Mouse (Mus musculus) kidney, postnatal 25 days (tissue): ENCODE data around the gene Med13l.
"Not testable (repeated sequence)": the region's sequence is repeated elsewhere in the genome, so short reads cannot be mapped to it uniquely, and the experiment has no call there.

ENCODE experiments used
- DNase-seq, 2 experiments: peaks; one replicate each; pipeline ENCODE4 v3.0.0; 2021; ENCODE audit warnings: mixed read lengths in 2 of 2

Med13l gene

GRCm38 (mm10) chr5:118635476-118636187 is 75.2 kb downstream of the Med13l start:
- no peak for DNase-seq

DNA sequence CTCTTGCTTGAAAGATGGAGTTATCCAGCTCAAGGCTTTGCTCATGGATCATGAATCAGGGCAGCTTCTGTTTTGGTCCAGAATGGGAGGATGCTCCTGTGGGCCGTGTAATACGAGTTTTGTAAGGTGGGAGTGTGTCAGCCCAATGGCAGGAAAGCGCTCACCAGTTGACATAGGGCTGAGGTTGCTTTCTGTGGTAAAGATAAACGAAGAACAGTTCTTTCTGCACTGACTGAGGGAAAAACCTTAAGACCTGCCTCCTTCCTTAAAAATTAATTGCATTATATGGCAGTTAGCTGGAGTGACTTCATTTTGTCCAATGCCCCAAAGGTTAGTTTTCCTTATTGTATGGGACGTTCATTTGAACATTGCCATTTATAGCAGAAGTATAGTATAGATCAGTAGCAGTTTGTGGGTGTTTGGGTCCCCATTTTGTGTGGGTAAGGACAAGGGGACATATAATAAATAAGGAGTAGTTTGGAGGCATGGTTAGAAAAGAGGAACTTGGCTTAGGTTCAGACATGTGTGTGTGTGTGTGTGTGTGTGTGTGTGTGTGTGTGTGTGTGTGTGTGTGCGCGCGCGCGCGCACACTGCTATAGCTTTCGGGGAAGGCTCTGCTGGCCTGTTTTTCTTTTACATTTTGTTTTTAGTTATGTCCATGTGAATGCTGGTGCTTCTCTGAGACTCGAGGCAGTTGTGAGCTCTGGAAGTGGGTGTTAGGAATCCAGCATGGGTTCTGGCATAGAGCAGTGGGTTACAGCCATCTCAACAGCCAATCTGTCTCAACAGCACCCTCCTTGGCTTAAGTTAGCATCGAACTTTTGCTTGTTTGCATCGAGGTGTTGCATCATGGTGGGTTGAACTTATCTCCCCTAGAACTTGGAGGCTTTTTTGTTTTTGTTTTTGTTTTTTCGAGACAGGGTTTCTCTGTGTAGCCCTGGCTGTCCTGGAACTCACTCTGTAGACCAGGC is 76.2 kb downstream of the Med13l start:
- no peak for DNase-seq

DNA sequence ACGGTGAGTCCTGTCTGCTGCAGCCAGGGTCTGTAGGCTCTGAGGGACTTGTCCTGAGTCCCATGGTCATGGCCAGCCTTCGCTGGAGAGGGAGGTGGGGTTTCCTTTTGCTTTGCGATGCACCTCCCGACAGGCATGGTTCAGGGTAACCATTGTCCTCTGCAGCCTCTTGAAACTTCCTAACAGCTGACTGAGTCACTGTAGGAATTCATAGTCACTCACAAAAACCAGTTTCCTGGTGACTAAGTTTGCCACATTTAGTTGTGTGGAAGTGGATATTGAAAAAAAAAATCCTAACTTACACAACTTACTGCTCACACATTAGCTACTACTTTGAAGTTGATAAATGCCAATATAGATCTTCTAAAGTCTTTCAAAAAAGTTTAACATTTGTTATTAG is 77.5 kb downstream of the Med13l start:
- no peak for DNase-seq

DNA sequence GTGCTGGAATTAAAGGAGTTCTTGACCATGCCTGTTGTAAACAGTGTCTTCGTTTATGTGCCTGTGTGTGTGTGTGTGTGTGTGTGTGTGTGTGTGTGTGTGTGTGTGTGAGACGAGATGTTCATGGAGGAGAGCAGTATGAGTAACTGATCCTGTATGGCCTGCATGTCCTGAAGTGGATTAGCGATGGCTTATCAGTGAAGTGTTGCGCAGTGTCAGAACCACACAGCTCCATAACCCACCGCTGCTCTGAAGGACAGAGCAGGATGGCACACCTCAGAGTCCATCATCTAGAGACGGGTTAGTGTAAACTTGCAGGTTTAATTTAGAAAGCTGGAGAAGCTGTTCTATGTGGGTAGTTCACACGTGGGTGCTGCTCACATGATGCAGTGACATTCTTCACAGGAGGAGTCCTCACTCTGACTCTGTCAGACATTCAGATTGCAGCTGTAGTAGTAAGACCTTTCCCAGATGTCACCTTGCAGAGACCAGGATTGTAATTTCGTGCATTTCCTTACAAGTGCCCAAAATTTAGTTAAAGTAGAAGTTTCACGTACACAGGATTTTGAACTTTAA is 78.1 kb downstream of the Med13l start:
- no peak for DNase-seq

DNA sequence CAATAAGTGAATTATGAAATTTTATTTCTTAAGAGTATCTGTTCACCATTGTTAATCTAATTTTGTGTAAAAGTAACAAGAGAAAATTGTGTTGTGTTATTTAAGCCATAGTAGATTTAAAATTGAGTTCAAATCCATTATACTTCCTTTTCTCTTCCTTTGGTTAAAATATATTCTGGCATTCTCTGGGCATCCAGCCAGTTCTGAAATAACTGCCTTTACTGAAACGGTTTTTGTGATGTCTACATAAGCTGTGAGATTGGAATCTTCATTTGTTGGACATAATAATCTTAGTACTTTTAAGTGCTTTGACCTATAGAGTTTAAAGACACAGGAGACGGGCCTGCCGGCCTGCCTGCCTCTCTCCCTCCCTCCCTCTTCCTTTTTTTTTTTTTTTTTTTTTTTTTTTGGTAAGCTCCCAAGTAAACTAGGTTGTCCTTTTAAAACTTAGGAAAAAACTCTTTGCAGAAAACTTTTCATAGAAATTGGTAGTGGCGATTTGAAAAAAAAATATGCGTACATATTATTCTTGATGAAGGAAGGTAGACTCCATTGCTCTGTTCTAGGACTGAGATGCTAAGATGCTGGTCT is 78.7 kb downstream of the Med13l start:
- DNase-seq: no peak

GRCm38 (mm10) chr5:118644041-118644440 is 83.6 kb downstream of the Med13l start:
- DNase-seq: no peak

DNA sequence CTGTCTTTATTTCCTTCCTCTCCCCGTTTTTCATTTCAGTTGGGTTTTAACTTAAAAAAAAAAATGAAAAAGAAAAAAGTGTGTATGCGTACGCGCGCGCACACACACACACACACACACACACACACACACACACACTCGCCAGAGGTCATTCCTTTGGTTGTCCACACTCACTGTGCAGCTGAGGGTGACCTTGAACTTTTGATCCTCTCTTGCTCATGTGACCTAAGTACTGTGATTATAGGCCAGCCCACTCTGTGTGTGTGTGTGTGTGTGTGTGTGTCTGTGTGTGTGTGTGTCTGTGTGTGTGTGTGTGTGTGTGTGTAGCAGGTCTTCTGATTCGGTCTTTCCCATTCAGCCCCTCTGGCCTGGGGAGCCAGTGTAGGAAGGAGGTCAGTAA is 84.0 kb downstream of the Med13l start:
- no peak for DNase-seq

GRCm38 (mm10) chr5:118645196-118645805 is 84.8 kb downstream of the Med13l start:
- no peak for DNase-seq

DNA sequence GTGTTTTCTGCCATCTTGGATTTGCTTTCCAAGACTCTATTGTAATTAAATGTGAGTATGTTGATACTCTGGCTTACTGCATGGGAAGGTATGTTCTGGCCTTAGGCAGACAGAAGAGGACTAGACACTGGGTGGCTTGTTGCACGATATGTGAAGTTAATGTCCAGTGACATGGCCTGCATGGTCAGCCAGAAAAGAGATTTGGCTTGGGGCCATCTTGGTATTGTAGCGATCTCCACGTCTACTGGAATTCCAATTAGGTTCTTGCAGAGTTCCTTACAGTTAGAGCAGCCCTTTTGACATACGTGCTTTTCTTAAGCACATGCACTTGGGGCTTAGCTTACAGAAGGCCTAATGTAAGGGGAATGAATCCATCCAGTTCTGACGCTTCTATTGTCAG is 86.4 kb downstream of the Med13l start:
- no peak for DNase-seq

DNA sequence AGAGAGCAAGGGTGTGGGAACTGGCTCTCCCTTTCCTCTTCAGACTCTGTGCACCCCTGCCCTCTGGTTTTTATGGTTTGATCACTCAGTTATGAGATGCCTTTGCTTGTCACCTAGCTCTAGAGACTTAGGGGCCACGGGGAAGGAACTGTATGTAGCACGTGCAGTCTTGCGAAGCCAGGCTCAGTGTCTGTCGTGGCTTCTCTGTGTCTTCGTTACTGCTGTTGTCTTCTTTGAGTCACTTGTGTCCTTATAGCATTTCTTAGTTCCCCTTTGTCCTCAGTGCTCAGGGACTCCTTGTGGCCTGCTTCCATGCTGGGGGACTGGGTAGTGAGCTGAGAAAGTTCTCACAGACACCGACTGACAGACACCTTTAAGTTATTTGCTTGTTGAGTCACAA is 86.9 kb downstream of the Med13l start:
- no peak for DNase-seq

DNA sequence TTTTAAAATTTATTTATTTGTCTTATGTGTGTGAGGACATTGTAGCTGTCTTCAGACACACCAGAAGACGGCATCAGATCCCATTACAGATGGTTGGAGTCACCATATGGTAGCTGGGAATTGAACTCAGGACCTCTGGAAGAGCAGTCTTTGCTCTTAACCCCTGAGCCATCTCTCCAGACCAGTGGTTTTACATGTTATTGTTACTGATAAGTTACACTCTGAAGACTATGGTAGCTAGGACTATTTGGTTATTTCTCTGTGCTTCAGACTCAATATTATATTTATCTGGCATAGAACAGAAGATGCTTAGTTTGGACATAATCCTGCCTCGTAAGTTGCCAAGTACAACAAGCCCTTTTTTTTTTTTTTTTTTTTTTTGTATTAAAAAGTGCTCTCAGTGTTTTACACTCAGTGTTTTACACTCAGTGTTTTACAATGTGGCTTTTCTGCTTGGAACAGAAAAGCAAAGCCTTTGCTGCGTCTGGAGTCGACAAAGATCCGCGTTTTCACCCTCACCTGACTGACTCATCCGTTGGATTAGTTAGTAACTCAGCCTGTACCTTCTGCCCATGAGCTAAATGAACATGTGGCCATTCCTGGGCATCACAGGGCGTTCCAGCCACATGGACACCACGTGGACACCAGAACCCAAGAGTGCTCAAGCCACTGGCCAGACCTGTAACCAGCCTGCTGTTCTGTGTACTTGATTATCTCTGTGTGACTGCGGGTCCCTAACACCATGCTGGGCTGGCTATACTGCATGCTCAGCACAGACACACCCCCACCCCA is 88.9 kb downstream of the Med13l start:
- peak; percentile 63 to 82 for DNase-seq

GRCm38 (mm10) chr5:118650007-118650548 is 89.6 kb downstream of the Med13l start:
- no peak for DNase-seq

GRCm38 (mm10) chr5:118650746-118651145 is 90.3 kb downstream of the Med13l start:
- DNase-seq: peak; percentile 35 to 57

DNA sequence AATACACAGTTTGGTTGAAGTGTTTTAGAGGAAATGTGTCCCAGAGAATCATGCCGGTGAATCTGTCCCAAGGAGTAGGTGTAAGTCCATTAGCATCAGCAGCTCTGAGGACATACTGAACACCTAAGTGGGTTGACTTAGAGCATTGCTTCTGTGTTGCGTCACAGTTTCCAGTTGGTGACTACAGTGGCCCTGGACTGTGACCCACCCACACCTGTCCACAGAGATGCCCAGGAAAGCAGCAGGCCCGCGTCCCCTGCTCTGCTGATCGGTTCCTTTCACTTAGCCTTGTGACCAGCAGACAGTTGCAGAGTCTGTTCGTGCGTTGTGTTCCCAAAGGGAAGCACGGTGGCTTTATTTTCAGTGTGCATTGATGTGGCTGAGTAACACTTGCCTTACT is 92.1 kb downstream of the Med13l start:
- no peak for DNase-seq

GRCm38 (mm10) chr5:118653119-118653518 is 92.6 kb downstream of the Med13l start:
- not testable (repeated sequence) for DNase-seq

GRCm38 (mm10) chr5:118654599-118654998 is 94.1 kb downstream of the Med13l start:
- DNase-seq: no peak

- peak; percentile 62 to 64 for DNase-seq
Observed at GRCm38 (mm10) chr5:118655025-118655424, 94.5 kb downstream of the Med13l start.

DNA sequence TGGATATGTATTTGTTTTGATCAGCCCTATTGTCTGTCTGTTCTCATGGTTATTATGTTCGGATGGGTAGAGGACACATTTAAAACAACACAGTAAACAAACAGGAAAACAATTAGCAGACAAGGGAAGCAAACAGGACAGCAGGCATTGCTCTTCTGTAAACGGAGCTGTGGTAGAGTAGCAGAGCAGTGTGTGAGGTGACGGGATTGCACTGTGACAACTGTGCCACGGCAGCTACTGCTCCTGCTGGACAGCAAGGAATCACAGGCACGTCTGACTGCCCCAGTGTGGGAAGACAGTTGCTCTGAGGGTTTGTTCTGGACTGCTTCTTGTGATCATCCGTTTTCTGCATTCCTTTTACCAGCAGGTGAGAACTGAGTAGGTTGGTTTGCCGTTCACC is 94.9 kb downstream of the Med13l start:
- no peak for DNase-seq

GRCm38 (mm10) chr5:118655966-118656365 is 95.5 kb downstream of the Med13l start:
- no peak for DNase-seq

DNA sequence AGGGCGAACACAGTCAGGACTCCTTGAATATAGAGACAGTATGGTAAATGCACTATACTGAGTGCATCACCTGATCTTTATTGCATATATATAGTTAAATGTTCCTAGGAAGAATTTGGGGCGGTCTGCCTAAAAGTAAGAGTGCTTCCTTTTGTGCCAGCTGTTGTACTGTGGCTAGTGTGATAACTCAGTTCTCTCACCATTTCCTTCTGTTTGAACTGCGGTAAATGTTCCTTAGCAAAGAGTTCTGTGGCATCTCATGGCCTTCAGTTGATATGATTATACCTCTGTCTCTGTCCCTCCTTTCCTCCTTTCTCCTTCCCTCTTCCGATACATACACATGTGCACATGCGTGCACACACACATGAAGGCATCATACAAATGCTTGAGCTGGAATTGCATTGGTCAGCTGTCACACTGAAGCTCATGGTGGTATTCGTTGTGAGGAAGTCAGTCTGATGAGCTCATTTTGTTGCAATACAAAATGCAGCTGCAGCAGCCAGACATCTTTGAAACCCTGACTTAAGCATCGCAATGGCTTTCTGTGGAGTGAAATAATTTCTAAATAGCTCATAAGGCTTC is 97.9 kb downstream of the Med13l start:
- no peak for DNase-seq

DNA sequence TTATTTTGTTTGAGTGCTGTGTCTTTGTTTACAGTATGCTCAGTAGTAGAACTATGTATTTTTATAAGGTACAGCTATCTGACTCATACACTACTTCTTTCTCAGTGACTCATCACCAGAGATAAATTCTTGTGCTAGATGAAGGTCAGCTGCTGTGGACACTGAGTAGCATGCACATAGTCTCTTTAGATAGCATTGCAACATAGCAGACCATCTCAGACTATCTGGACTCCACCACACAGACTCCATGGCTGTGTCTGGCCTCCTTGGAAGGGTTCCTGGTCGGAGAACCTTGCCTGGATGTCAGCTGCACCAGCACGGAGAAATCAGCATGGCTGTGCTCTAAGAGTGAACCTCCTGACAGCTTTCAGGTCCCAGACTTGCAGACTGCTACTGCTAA is 99.2 kb downstream of the Med13l start:
- no peak for DNase-seq
